Mouse (Mus musculus): Measurements from ENCODE around the gene Ankrd11. TPM values are rescaled to one million over a fixed set of nuclear protein-coding genes. Genes with fewer than 3 reads are reported as not detected.
A peak's percentile ranks its signal among the peaks of the same experiment; 100 is the strongest.

The Ankrd11 gene
- total RNA-seq, 2 experiments from 2014 or later = 165 to 176 TPM

DNA sequence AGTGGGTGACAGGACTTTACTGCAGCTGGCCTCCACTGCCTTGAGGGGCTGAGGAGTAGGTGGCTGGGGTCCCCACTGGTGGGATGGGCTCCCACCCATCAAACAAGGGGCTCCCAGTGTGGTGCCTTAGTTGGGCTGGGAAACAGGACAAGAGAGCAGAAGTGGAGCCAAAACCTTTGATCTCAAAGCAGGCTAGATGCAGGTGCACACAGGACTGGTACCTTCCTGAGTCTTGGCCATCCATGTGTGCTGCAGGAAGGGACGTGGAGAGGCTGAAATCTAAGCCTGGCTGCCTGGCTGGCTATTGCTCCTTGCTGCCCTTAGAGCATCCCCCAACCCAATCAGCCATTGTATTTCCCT lies 189.6 kb downstream of the Ankrd11 start:
- DNase-seq (ENCODE audit: low spot score in 2 of 2) = no peak

DNA sequence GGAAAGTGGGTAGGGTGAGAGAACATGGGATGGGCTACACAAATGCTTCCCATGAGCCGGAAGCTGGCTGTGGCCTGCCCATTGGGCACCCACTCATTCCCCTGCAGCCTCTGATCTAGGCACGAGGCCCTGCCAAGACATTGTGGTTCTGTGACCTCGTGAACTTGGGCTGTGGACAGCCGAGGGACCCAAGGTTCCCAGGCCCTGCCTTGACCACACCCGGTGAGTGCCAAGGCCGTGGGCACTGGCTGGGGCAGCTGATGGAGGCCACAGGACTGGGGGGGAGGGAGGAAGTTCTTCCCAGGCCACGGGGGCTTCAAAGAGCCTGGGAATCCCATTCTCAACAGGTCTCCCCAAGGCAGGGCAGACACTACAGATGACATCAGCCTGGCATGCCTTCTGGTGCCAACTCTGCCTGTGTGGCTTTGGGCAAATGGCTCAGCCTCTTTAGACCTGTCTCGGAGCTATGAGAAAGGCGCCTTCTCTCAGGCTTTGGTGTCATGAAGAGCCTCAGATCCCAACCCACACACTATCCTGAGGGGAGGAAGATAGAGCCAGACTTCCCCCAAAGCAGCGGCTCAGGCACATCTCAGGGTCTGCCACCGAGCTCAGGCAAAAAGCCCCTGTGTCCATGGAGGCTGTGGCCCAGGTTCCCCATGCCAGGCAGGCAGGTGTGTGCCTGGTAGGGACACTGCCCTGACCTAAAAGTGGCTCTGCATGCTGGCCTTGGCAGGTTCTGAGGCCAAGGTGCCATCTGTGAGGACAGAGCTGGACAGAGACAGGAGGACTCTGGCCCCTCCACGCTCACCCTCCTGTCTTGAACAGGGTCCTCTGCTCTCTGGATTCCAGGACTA lies 190.2 kb downstream of the Ankrd11 start:
- no peak for DNase-seq (ENCODE audit: low spot score in 2 of 2)

DNA sequence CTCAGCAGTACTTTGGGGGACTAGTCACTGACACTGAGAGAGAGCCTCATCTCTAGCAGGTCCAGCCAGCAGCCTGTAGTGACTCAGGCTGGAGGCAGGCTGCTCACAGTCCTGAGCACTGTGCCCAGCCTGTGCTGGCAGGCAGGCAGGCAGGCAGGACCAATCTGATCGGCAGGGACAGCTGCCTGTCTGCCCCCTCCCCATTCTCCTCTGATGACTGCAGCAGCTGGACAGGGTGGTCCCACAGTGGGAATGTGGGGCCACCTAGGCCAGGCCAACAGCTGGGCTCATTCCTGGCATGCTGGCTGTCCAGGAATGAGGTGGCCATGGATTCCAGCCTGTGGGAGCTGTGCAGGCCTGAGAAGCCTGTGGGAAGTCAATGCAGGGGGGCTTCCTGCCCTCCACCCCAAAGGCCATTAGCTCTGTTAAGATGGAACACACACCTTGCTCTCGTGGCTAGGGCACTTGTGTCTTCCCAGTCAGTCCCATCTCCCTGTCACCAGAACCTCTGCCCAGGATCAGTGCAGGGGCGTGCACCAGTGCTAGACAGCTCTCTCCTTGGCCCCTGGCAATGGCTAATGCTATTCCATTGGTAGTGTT lies 191.3 kb downstream of the Ankrd11 start:
- no peak for DNase-seq (ENCODE audit: low spot score in 2 of 2)

DNA sequence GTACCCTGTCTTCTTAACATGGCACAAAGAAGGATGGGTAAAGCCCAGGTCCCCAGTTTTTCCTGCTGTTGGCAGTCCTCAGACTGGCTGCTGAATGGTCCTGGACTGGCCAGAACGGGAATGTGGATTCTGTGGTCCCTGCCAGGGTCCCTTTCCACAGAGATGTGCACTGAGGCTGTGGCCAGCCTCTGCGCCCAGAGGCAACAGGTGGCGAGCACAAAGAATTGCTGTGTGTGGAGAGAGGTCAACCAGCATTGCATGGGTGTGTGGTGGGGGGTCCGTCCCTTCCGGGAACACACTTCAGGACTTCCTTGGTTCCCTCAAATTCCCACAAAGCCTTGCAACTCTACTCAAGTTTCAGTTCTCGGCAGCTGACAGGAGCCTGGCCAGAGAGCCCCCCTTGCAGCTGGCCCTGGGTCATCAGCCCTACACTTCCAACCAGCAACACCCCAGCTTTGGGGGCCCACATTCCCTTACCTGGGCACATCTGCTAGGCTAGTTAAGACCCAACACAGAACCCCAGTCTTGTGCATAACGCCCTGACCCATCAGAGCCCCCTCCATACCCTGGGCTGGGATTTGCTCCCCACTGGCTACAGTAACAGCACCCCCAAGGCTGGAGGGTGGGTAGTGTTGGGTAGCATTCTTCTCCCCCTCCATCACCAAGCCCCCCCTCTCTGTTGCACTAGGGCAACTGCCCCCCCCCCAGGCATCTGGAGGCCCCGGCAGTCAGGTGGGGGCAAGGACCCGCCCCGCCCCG lies 192.7 kb downstream of the Ankrd11 start:
- DNase-seq (ENCODE audit: low spot score in 2 of 2) = no peak

DNA sequence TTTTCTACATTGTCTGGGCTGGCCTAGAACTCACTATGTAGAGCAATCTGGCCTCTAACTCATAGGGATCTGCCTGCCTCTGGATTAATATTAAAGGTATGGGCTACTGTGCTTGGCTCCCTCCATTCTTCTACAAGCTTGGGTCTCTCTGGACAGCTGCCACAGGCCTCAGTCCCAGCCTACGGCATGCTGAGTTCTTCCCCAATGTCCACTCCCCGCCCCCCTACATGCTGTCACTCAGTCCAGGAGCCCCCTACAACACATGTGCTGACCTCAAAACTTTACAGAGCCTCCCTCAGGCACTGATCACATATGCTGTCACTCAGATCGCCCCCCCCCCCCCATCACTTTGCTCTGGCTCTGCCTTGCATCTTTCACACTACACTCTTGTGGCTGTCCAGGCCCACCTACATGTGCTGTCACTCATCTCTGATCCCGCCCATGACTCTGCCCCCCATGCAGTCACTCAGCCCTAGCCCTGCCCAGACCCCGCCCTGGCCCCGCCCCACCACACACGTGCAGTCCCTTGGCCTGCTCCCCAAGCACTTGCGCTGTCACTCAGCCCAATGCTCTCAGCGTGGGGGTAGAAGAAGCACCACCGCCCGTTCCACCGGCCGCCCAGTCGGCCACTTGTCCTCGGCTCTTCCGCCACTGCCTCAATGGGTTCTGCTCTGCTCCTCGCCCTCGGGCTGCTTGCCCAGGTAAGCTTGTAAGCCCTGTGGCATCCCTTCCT lies 194.1 kb downstream of the Ankrd11 start, which contains the start of gene Cdh15:
Gene Cdh15 (plus strand): TSS at position 138 of the 733 bp plus-strand sequence.
- DNase-seq (ENCODE audit: low spot score in 2 of 2) = no peak

DNA sequence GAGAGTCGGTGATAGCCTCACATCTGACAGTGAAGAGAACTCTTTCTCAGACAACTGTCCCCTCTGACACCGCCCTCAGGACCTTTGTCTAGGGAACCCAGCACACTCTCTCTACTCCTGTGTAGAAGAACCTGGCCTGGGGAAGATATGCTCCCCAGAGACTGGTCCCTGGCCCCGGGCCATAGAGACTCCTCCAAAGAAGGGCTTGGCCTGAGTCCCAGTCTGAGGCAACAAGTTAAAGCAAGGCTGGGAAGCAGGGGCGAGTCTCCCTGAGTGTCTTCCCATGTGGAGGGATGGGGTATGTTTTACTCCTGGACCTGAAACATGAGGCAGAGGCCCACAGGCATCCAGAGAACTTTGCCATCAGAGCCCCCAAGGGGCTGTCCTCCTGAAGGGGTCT lies 196.4 kb downstream of the Ankrd11 start:
- DNase-seq (ENCODE audit: low spot score in 2 of 2) = no peak

DNA sequence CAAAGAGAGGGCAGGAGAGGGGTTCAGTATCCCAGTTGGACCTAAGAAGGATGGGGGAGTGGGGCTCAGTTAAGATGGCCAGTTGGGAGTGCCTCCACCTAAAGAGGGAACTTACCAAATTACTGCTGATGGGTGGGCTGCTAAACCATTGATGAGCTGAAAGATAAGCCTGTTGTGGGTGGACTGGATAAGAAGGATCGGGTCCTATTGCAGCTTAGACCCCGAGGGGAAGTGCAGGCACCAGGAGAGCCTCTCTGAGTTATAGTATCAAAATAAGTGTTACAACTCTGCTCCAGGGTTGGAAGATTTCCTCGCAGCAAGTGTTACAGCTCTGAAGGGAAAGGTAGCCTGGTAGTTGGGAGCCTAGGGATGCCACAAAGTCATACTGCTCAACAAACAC lies 197.9 kb downstream of the Ankrd11 start:
- no peak for DNase-seq (ENCODE audit: low spot score in 2 of 2)

DNA sequence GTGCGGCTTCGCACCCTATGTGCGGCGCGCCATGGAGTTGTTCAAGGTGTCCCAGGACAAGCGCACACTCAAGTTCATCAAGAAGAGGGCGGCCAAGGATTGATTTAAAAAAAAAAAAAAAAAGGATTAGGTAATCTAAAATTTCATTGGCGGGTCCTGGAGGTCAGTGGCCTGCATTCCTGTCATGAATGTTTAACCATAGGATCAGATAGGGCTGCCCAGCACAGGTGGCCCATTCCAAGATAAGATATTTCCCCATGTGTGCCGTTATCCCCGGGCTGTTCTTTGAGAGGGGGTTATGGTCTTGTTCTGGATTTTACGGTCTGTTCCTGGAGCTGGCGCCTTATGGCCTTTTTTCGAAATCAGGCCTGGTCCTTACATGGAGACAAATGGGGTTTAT lies 205.4 kb downstream of the Ankrd11 start:
- DNase-seq (ENCODE audit: low spot score in 2 of 2) = no peak

DNA sequence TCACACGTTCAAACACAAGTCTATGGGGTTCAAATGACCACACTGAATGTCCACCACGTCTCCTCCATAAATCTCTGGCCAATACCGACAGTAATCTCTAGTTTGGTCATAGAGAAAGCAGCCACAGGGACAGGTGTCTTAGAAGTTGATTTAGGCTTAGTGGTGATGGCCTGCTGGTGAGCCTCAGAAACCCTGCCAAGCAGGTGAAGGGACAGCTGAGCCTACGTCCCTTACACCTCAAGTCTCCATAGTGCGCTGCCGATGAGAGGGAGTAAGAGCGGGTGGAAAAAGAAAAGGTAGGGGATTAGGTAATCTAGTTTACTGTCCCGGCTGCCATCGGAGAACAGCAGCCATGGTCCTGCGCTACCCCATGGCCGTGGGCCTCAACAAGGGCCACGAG lies 205.9 kb downstream of the Ankrd11 start:
- DNase-seq (ENCODE audit: low spot score in 2 of 2) = no peak

DNA sequence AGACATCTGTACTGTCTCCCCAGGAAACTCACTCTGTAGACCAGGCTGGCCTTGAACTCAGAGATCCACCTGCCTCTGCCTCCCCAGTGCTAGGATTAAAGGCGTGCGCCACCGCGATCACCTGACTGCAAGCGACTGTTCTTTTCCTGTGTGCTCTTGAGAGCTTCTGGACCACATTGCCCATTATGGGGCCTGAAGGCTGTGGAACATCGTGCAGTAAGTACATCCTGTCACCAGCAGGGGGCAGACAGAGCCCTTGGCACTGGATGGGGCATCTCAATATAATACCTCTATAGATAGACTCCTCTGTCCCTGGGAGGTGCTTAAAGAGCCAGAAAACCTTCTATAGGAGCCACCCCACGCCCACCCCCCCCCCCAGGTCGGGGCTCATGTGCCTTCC lies 207.1 kb downstream of the Ankrd11 start:
- peak; percentile 54 to 85 for DNase-seq (ENCODE audit: low spot score in 2 of 2)

DNA sequence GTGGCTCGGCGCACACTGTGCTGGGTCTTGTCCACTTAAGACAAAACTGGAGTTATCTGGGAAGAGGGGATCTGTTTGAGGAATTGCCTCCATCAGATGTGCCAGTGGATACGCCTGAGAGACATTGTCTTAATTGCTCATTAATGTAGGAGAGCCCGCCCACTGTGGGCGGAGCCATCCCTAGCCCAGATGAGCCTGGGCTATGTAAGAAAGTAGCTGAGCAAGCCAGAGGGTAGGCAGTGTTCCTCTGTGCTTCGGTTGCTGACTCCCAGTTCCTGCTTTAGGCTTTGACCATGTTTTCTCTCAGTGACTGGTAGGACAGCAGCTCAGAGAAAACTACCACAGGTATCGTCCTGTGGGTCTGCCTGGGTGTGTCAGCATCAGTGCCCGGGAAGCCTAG lies 207.7 kb downstream of the Ankrd11 start:
- DNase-seq (ENCODE audit: low spot score in 2 of 2) = no peak

Other genes with a start within 250 kb of the Ankrd11 start
- 1 to 10 TPM in 1 of 2 experiments, under 1 TPM in 1; 0.86 to 1.3 TPM for gene Cdh15, start 194.3 kb downstream of the Ankrd11 start, total RNA-seq (2021)
- gene Spg7, start 20.7 kb upstream of the Ankrd11 start, total RNA-seq (2021) = 10 to 100 TPM; 60.0 to 64.8 TPM
- gene Rpl13, start 60.1 kb upstream of the Ankrd11 start, total RNA-seq (2021) = 100 to 1,000 TPM; 467 to 496 TPM
- 100 to 1,000 TPM; 273 to 284 TPM for gene Cpne7, start 75.1 kb upstream of the Ankrd11 start, total RNA-seq (2021)
- 1 to 10 TPM; 2.2 to 3.2 TPM for gene Sult5a1, start 116.0 kb upstream of the Ankrd11 start, total RNA-seq (2021)
- under 1 TPM; 0.22 to 0.89 TPM for gene Dpep1, start 144.0 kb upstream of the Ankrd11 start, total RNA-seq (2021)
- 100 to 1,000 TPM in 1 of 2 experiments, 10 to 100 TPM in 1; 98.8 to 117 TPM for gene Chmp1a, start 170.5 kb upstream of the Ankrd11 start, total RNA-seq (2021)
- gene Spata33, start 170.6 kb upstream of the Ankrd11 start, total RNA-seq (2021) = 10 to 100 TPM in 1 of 2 experiments, 1 to 10 TPM in 1; 6.0 to 10.4 TPM
- 10 to 100 TPM; 85.8 to 95.4 TPM for gene Cdk10, start 182.6 kb upstream of the Ankrd11 start, total RNA-seq (2021)
- 10 to 100 TPM; 75.1 to 75.8 TPM for gene Spata2l, start 194.0 kb upstream of the Ankrd11 start, total RNA-seq (2021)
- gene Zfp276, start 211.9 kb upstream of the Ankrd11 start, total RNA-seq (2021) = 10 to 100 TPM; 22.8 to 26.0 TPM
- 10 to 100 TPM; 49.1 to 54.5 TPM for gene Vps9d1, start 212.1 kb upstream of the Ankrd11 start, total RNA-seq (2021)